Mouse (Mus musculus) MEL (cell line): ENCODE results near the gene Gpr149. TPM values are rescaled to one million over a fixed set of nuclear protein-coding genes. Genes with fewer than 3 reads are reported as not detected.

ENCODE experiments used
- DNase-seq: peaks from one replicate; pipeline ENCODE4 v3.0.0; 2011; ENCODE audit warnings: low read depth, low spot score
- H3K27ac ChIP-seq: 2 replicates; pipeline ENCODE4 v1.5.1; 2012; ENCODE audit warnings: low read depth, mild to moderate bottlenecking, control low read depth, low read length, moderate library complexity; ENCODE audit not compliant: control insufficient read depth
- H3K27me3 ChIP-seq, 2 experiments: fragments of 150-350 bp in 1 of 2; sonication (generic) in 1 of 2; 2 replicates each; pipeline ENCODE4 v1.6.1; 2012; ENCODE audit warnings: low read length in 2 of 2, mild to moderate bottlenecking in 2 of 2, improper control_type of control experiment in 1 of 2, moderate library complexity in 1 of 2; ENCODE audit not compliant: insufficient read depth in 2 of 2, control insufficient read depth in 1 of 2
- H3K36me3 ChIP-seq, 2 experiments: 2 replicates each; pipeline ENCODE4 v1.6.1; 2012 to 2014; ENCODE audit warnings: low read length in 2 of 2, improper control_type of control experiment in 1 of 2, inconsistent platforms in 1 of 2, mild to moderate bottlenecking in 1 of 2; ENCODE audit not compliant: insufficient read depth in 2 of 2, control insufficient read depth in 1 of 2
- H3K4me1 ChIP-seq, 2 experiments: fragments of 150-350 bp in 1 of 2; sonication (generic) in 1 of 2; 2 replicates each; pipeline ENCODE4 v1.6.1; 2012; ENCODE audit warnings: low read length in 2 of 2, improper control_type of control experiment in 1 of 2, mild to moderate bottlenecking in 1 of 2; ENCODE audit not compliant: insufficient read depth in 2 of 2, control insufficient read depth in 1 of 2
- H3K4me3 ChIP-seq, 2 experiments: fragments of 150-350 bp in 1 of 2; sonication (generic) in 1 of 2; 2 replicates each; pipeline ENCODE4 v1.5.1; 2012; ENCODE audit warnings: low read depth in 2 of 2, low read length in 2 of 2, mild to moderate bottlenecking in 2 of 2, moderate library complexity in 2 of 2, control low read depth in 1 of 2, improper control_type of control experiment in 1 of 2; ENCODE audit not compliant: control insufficient read depth in 1 of 2, insufficient read depth in 1 of 2
- H3K79me2 ChIP-seq: 2 replicates; pipeline ENCODE4 v1.6.1; 2012; ENCODE audit warnings: mild to moderate bottlenecking, low read length, moderate library complexity; ENCODE audit not compliant: control insufficient read depth, poor library complexity, insufficient read depth
- H3K9ac ChIP-seq: 2 replicates; pipeline ENCODE4 v1.6.1; 2012; ENCODE audit warnings: low read depth, mild to moderate bottlenecking, control low read depth, low read length, moderate library complexity; ENCODE audit not compliant: control insufficient read depth, poor library complexity, severe bottlenecking
- H3K9me3 ChIP-seq: fragments of 150-350 bp; sonication (generic); replicated peaks from 2 replicates; pipeline ENCODE4 v1.6.1; 2012; ENCODE audit warnings: mild to moderate bottlenecking, low read length, improper control_type of control experiment, moderate library complexity; ENCODE audit not compliant: insufficient read depth
- BHLHE40 ChIP-seq: IDR thresholded peaks from 2 replicates; pipeline ENCODE4 v1.6.1; 2012; ENCODE audit warnings: low read depth, mild to moderate bottlenecking, inconsistent platforms, low read length, improper control_type of control experiment, borderline replicate concordance
- CHD2 ChIP-seq: IDR thresholded peaks from 2 replicates; pipeline ENCODE4 v1.6.1; 2011; ENCODE audit warnings: low read length, improper control_type of control experiment
- CTCF ChIP-seq, 3 experiments: IDR thresholded peaks in 2 of 3; conservative IDR thresholded peaks in 1 of 3; 2 replicates each; pipeline ENCODE4 v1.5.1; 2011 to 2012; ENCODE audit warnings: low read length in 3 of 3, low read depth in 2 of 3, mild to moderate bottlenecking in 2 of 3, improper control_type of control experiment in 1 of 3, inconsistent platforms in 1 of 3, mixed read lengths in 1 of 3, moderate library complexity in 1 of 3; ENCODE audit not compliant: control insufficient read depth in 1 of 3, insufficient read depth in 1 of 3, poor library complexity in 1 of 3, severe bottlenecking in 1 of 3
- E2F4 ChIP-seq: IDR thresholded peaks from 2 replicates; pipeline ENCODE4 v1.6.1; 2011; ENCODE audit warnings: low read depth, low read length, improper control_type of control experiment, borderline replicate concordance
- ELF1 ChIP-seq: IDR thresholded peaks from 2 replicates; pipeline ENCODE4 v1.6.1; 2014; ENCODE audit warnings: low read depth, mild to moderate bottlenecking, inconsistent platforms, low read length, improper control_type of control experiment, moderate library complexity
- ETS1 ChIP-seq: IDR thresholded peaks from 2 replicates; pipeline ENCODE4 v1.6.1; 2012; ENCODE audit warnings: low read depth, mild to moderate bottlenecking, inconsistent platforms, low read length, improper control_type of control experiment, moderate library complexity
- HCFC1 ChIP-seq: IDR thresholded peaks from 2 replicates; pipeline ENCODE4 v1.6.1; 2012; ENCODE audit warnings: low read depth, mild to moderate bottlenecking, inconsistent platforms, low read length, improper control_type of control experiment, moderate library complexity
- KAT2A ChIP-seq: conservative IDR thresholded peaks from 2 replicates; pipeline ENCODE4 v1.6.1; 2012; ENCODE audit warnings: low read depth, low read length, improper control_type of control experiment, inconsistent platforms
- MEF2A ChIP-seq: IDR thresholded peaks from 2 replicates; pipeline ENCODE4 v1.6.1; 2014; ENCODE audit warnings: low read depth, mild to moderate bottlenecking, inconsistent platforms, low read length, improper control_type of control experiment; ENCODE audit not compliant: poor library complexity, insufficient replicate concordance, severe bottlenecking; ENCODE audit errors: extremely low read depth
- MYB ChIP-seq: IDR thresholded peaks from 2 replicates; pipeline ENCODE4 v1.6.1; 2011; ENCODE audit warnings: mild to moderate bottlenecking, low read depth, low read length, improper control_type of control experiment
- NRF1 ChIP-seq: IDR thresholded peaks from 2 replicates; pipeline ENCODE4 v1.6.1; 2014; ENCODE audit warnings: low read depth, mild to moderate bottlenecking, inconsistent platforms, low read length, improper control_type of control experiment, moderate library complexity; ENCODE audit not compliant: poor library complexity, insufficient read depth, severe bottlenecking
- POLR2AphosphoS5 ChIP-seq: IDR thresholded peaks from 2 replicates; pipeline ENCODE4 v1.6.1; 2012; ENCODE audit warnings: low read depth, borderline replicate concordance, mild to moderate bottlenecking, inconsistent platforms, low read length, moderate library complexity, mixed read lengths
- RCOR1 ChIP-seq: IDR thresholded peaks from 2 replicates; pipeline ENCODE4 v1.6.1; 2012; ENCODE audit warnings: low read depth, mild to moderate bottlenecking, inconsistent platforms, low read length, improper control_type of control experiment
- SIN3A ChIP-seq: IDR thresholded peaks from 2 replicates; pipeline ENCODE4 v1.6.1; 2012; ENCODE audit warnings: low read length, improper control_type of control experiment, inconsistent platforms
- TAL1 ChIP-seq: IDR thresholded peaks from 2 replicates; pipeline ENCODE4 v1.6.1; 2012; ENCODE audit warnings: mild to moderate bottlenecking, inconsistent platforms, low read length, moderate library complexity, mixed read lengths
- USF2 ChIP-seq, 2 experiments: IDR thresholded peaks; 2 replicates each; pipeline ENCODE4 v1.6.1; 2011 to 2012; ENCODE audit warnings: improper control_type of control experiment in 2 of 2, low read length in 2 of 2, borderline replicate concordance in 1 of 2, inconsistent platforms in 1 of 2, low read depth in 1 of 2, mild to moderate bottlenecking in 1 of 2; ENCODE audit not compliant: insufficient read depth in 1 of 2
- ZC3H11A ChIP-seq: IDR thresholded peaks from 2 replicates; pipeline ENCODE4 v1.6.1; 2012; ENCODE audit warnings: low read depth, mild to moderate bottlenecking, inconsistent platforms, low read length, improper control_type of control experiment
- ZMIZ1 ChIP-seq: IDR thresholded peaks from 2 replicates; pipeline ENCODE4 v1.6.1; 2012; ENCODE audit warnings: low read depth, mild to moderate bottlenecking, inconsistent platforms, low read length, improper control_type of control experiment, moderate library complexity
- polyA plus RNA-seq, 2 experiments: library from polyadenylated mRNA; stranded (reverse) in 1 of 2; unstranded in 1 of 2; fragments of >175 nt in 1 of 2; fragments of >200 nt in 1 of 2; gene quantifications; 2 replicates each; pipeline versions ENCODE4 v1.2.1 to v1.2.4; 2012; ENCODE audit warnings: low replicate concordance in 2 of 2, low read depth in 1 of 2; ENCODE audit not compliant: insufficient read length in 2 of 2, insufficient read depth in 1 of 2, missing spikeins in 1 of 2
- total RNA-seq: library from RNA; depleted of rRNA; stranded (reverse); fragments of 300-350 nt; gene quantifications from 2 replicates; pipeline ENCODE4 v1.2.3, GENCODE M21; 2012; rRNA removed

Gpr149 gene
- total RNA-seq: not detected in 2 replicates
- not detected for polyA plus RNA-seq

- no peak for DNase-seq
- TF ChIP-seq CTCF (IDR thresholded peaks at IDR 0.05 in 2 of 3, conservative IDR thresholded peaks at IDR 0.05 in 1 of 3; ENCODE audit: control insufficient read depth in 1 of 3, insufficient read depth in 1 of 3, low read depth in 2 of 3, low read length in 3 of 3, poor library complexity in 1 of 3, severe bottlenecking in 1 of 3) (no peak), TAL1 (no peak), SIN3A (no peak), HCFC1 (no peak), CHD2 (no peak), E2F4 (no peak), ZMIZ1 (no peak), ZC3H11A (no peak), MEF2A (no peak), KAT2A (no peak), USF2 (IDR thresholded peaks at IDR 0.05; ENCODE audit: borderline replicate concordance in 1 of 2, insufficient read depth in 1 of 2, low read depth in 1 of 2, low read length in 2 of 2) (no peak), ETS1 (no peak), RCOR1 (no peak), MYB (no peak), POLR2AphosphoS5 (no peak), BHLHE40 (no peak)
- TF ChIP-seq, all 39 proteins: peak for 0
- no peak within 1 kb of the TSS for H3K9ac ChIP-seq
- H3K9me3 ChIP-seq: no peaks in the 10 kb centered on the region
- H3K4me1 ChIP-seq: no peaks in the 10 kb centered on the region
- no peaks in the 10 kb centered on the region for H3K27me3 ChIP-seq
- no peaks in the 10 kb centered on the region for H3K79me2 ChIP-seq
- no peak within 1 kb of the TSS for H3K4me3 ChIP-seq
- no peaks in the 10 kb centered on the region for H3K36me3 ChIP-seq
- H3K27ac ChIP-seq: no peak within 1 kb of the TSS
Observed at GRCm38 (mm10) chr3:62604973-62605372, at the start of gene Gpr149. TSS of gene Gpr149 (minus strand) at chr3:62605140.

GRCm38 (mm10) chr3:62650551-62650950, 45.6 kb upstream of the Gpr149 start:
- Histone ChIP-seq H3K4me3 (no peak overlapping the region), H3K27ac (no peak overlapping the region), H3K9me3 (no peaks in the 10 kb centered on the region), H3K4me1 (no peaks in the 10 kb centered on the region), H3K36me3 (no peaks in the 10 kb centered on the region), H3K9ac (no peak overlapping the region), H3K79me2 (no peaks in the 10 kb centered on the region), H3K27me3 (no peaks in the 10 kb centered on the region)
- no peak for DNase-seq
- TF ChIP-seq NRF1 (no peak), ELF1 (no peak), ZC3H11A (no peak)
